Mouse (Mus musculus) heart, postnatal 0 days (tissue): ENCODE results near the gene Nek11.

Experiments used
- CTCF ChIP-seq: IDR thresholded peaks from 2 replicates; pipeline ENCODE4 v1.5.1; 2016; ENCODE audit warnings: antibody characterized with exemption, control low read depth, low read depth
- EP300 ChIP-seq: IDR thresholded peaks from 2 replicates; pipeline ENCODE4 v1.6.1; 2016; ENCODE audit warnings: antibody characterized with exemption, low read depth

DNA sequence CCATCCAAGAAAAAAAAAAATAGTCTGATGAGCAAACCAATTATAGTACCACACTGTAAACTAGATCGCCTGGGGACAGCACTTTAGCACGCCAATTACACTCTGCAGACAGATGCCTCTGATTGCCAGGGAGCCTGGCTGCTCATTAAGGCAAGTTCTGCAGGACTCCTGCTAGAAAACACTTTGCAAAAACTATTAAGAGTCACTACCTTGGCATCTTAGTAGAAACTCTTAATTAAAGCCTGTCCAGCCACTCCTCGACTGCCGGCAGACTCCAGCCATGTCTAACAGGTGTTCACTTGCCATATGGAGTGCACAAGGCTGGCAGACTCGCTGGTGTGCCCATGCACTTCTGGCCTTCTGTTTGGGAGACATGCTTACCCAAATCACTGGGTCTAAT lies 46.3 kb downstream of the Nek11 start:
- TF ChIP-seq CTCF (no peak), EP300 (no peak)
